Comparison of ENCODE assay signal across 25 mouse cellular contexts in the genomic region with DNA sequence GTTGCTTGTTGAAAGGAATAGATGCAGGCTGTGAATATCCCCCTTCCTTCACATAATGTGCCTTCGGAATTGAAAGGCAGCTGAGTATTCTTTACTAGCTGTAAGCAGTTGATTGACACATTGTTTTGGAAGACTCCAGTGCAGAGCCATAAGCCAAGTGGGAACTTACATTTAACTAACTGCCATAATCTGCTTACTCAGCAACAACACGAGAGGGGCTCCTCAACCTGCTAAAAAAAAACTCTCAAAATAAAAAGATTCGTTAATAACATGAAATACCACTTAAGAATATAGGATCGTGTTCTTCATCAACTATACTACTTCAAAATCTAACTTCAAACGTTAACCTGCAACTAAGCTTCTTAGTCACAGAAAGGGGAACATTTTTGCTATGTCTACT. TPM values are rescaled to one million over a fixed set of nuclear protein-coding genes. Genes with fewer than 3 reads are reported as not detected.
DNase-seq lines count a peak whose midpoint lies in the region; ATAC-seq and TF ChIP-seq lines count a peak whose summit lies in the region.
"Had no signal": no experiment of that assay in that cellular context is flagged by ENCODE, and none has a peak within 500 bp of the region (broad histone marks: within the 10 kb centered on the region; RNA-seq: fewer than 3 reads in every experiment).

No protein-coding gene starts in this region.

- peak overlapping the region; percentile 14; the same call in 1 of the 2 replicates for H3K4me2 ChIP-seq in embryonic facial prominence, embryonic 13.5 days
- peak overlapping the region; percentile 32 for H3K4me2 ChIP-seq in hindbrain, embryonic 15.5 days
- H3K4me2 ChIP-seq in hindbrain, embryonic 11.5 days (replicated peaks; ENCODE audit: low read depth, low read length), result no peak overlapping the region
- peak overlapping the region; percentile 42 for H3K4me2 ChIP-seq in hindbrain, postnatal 0 days (ENCODE audit: low read depth, low read length)
- no peak overlapping the region for H3K4me2 ChIP-seq in kidney, embryonic 15.5 days
- H3K4me2 ChIP-seq: heart, embryonic 12.5 days; limb, embryonic 15.5 days; lung, embryonic 14.5 days had no signal

- WGBS in embryonic facial prominence, embryonic 13.5 days, result 67% methylated on average over 5 of the region's 5 CpGs
- 71% methylated on average over 5 of the region's 5 CpGs for WGBS in embryonic facial prominence, embryonic 10.5 days
- 75% methylated on average over 5 of the region's 5 CpGs for WGBS in hindbrain, embryonic 15.5 days
- WGBS in hindbrain, embryonic 11.5 days, result 79% methylated on average over 5 of the region's 5 CpGs
- WGBS in hindbrain, postnatal 0 days, result 59% methylated on average over 5 of the region's 5 CpGs
- 75% methylated on average over 5 of the region's 5 CpGs for WGBS in kidney, embryonic 15.5 days

- H3K36me3 ChIP-seq in embryonic facial prominence, embryonic 13.5 days, result no peaks in the 10 kb centered on the region
- H3K36me3 ChIP-seq in embryonic facial prominence, embryonic 10.5 days (replicated peaks), result no peaks in the 10 kb centered on the region
- H3K36me3 ChIP-seq in hindbrain, embryonic 15.5 days, result no peaks in the 10 kb centered on the region
- no peaks in the 10 kb centered on the region for H3K36me3 ChIP-seq in hindbrain, embryonic 11.5 days (ENCODE audit: control insufficient read depth, insufficient read depth, low read length)
- no peaks in the 10 kb centered on the region for H3K36me3 ChIP-seq in ES-E14 (ENCODE audit: control insufficient read depth, insufficient read depth, low read length, poor library complexity, severe bottlenecking)
- no peaks in the 10 kb centered on the region for H3K36me3 ChIP-seq in hindbrain, postnatal 0 days (ENCODE audit: insufficient read depth, low read length)
- no peaks in the 10 kb centered on the region for H3K36me3 ChIP-seq in kidney, embryonic 15.5 days
- H3K36me3 ChIP-seq: forebrain, embryonic 10.5 days; heart, embryonic 12.5 days; limb, embryonic 15.5 days had no signal

- no peak overlapping the region for H3K4me3 ChIP-seq in embryonic facial prominence, embryonic 13.5 days
- H3K4me3 ChIP-seq in embryonic facial prominence, embryonic 10.5 days, result no peak overlapping the region
- H3K4me3 ChIP-seq in hindbrain, embryonic 15.5 days, result peak overlapping the region; percentile 28
- H3K4me3 ChIP-seq in hindbrain, embryonic 11.5 days (ENCODE audit: low read depth, low read length), result no peak overlapping the region
- no peak overlapping the region for H3K4me3 ChIP-seq in ES-E14 (ENCODE audit: insufficient read depth in 1 of 2, low read depth in 1 of 2, low read length in 2 of 2, poor library complexity in 1 of 2, severe bottlenecking in 1 of 2)
- peak overlapping the region; percentile 24 for H3K4me3 ChIP-seq in hindbrain, postnatal 0 days (ENCODE audit: low read length)
- no peak overlapping the region for H3K4me3 ChIP-seq in kidney, embryonic 15.5 days (replicated peaks)
- H3K4me3 ChIP-seq: forebrain, embryonic 10.5 days; heart, embryonic 12.5 days; limb, embryonic 15.5 days had no signal

- no peak for TF ChIP-seq CTCF in hindbrain, postnatal 0 days (IDR thresholded peaks at IDR 0.05; ENCODE audit: low read depth)

- no peak overlapping the region for H3K9ac ChIP-seq in embryonic facial prominence, embryonic 13.5 days
- no peak overlapping the region for H3K9ac ChIP-seq in hindbrain, embryonic 15.5 days
- no peak overlapping the region for H3K9ac ChIP-seq in hindbrain, embryonic 11.5 days (ENCODE audit: low read depth, low read length)
- no peak overlapping the region for H3K9ac ChIP-seq in ES-E14 (ENCODE audit: insufficient read depth, low read depth, low read length, poor library complexity, severe bottlenecking)
- no peak overlapping the region for H3K9ac ChIP-seq in hindbrain, postnatal 0 days (replicated peaks; ENCODE audit: low read length)
- no peak overlapping the region for H3K9ac ChIP-seq in kidney, embryonic 15.5 days
- H3K9ac ChIP-seq: heart, embryonic 12.5 days; limb, embryonic 15.5 days; liver, embryonic 14.5 days; lung, embryonic 14.5 days had no signal

- no peak for DNase-seq in embryonic facial prominence, embryonic 10.5 days (ENCODE audit: low spot score)
- DNase-seq in hindbrain, embryonic 11.5 days (ENCODE audit: low spot score), result no peak
- DNase-seq in ES-E14 (ENCODE audit: low read depth, low spot score), result no peak
- DNase-seq in hindbrain, postnatal 0 days (ENCODE audit: low spot score), result no peak
- no peak for DNase-seq in heart, adult 18-20 months
- DNase-seq: cerebellum, adult 8-10 months; cerebellum, postnatal 36 days; gastrocnemius, postnatal 14 days; heart, adult 11 months; heart, postnatal 10 days; kidney, postnatal 36 days; left cerebral cortex, postnatal 4 days; lung, embryonic 14.5 days; thymus, postnatal 14 days had no signal

- in situ Hi-C loops in ES-E14 (cut with MboI; ENCODE audit: low sequenced_read_pairs in 2 of 2, unreplicated experiment in 2 of 2), result no loop called here

- H3K4me1 ChIP-seq in embryonic facial prominence, embryonic 13.5 days, result no peaks in the 10 kb centered on the region
- 0 out of 2 replicates have a peak, but pooled peaks cover 4% of the 10 kb centered on the region for H3K4me1 ChIP-seq in embryonic facial prominence, embryonic 10.5 days
- peaks cover 7% of the 10 kb centered on the region; the same call in 1 of the 2 replicates for H3K4me1 ChIP-seq in hindbrain, embryonic 15.5 days (replicated peaks)
- H3K4me1 ChIP-seq in hindbrain, embryonic 11.5 days (replicated peaks; ENCODE audit: control insufficient read depth, insufficient read depth, low read length), result no peaks in the 10 kb centered on the region
- no peaks in the 10 kb centered on the region for H3K4me1 ChIP-seq in ES-E14 (ENCODE audit: control insufficient read depth in 2 of 2, insufficient read depth in 2 of 2, low read length in 2 of 2, poor library complexity in 1 of 2)
- no peaks in the 10 kb centered on the region for H3K4me1 ChIP-seq in hindbrain, postnatal 0 days (ENCODE audit: insufficient read depth, low read length)
- H3K4me1 ChIP-seq in kidney, embryonic 15.5 days, result 0 out of 2 replicates have a peak, but pooled peaks cover 5% of the 10 kb centered on the region
- H3K4me1 ChIP-seq: heart, embryonic 12.5 days had no signal

- H3K27ac ChIP-seq in embryonic facial prominence, embryonic 13.5 days, result no peak overlapping the region
- no peak overlapping the region for H3K27ac ChIP-seq in embryonic facial prominence, embryonic 10.5 days (replicated peaks)
- no peak overlapping the region for H3K27ac ChIP-seq in hindbrain, embryonic 15.5 days (replicated peaks)
- H3K27ac ChIP-seq in hindbrain, embryonic 11.5 days (ENCODE audit: low read depth, low read length), result no peak overlapping the region
- H3K27ac ChIP-seq in ES-E14 (ENCODE audit: insufficient read depth, low read depth, low read length, poor library complexity, severe bottlenecking), result no peak overlapping the region
- no peak overlapping the region for H3K27ac ChIP-seq in hindbrain, postnatal 0 days
- no peak overlapping the region for H3K27ac ChIP-seq in kidney, embryonic 15.5 days
- H3K27ac ChIP-seq: forebrain, embryonic 10.5 days; limb, embryonic 15.5 days; liver, embryonic 14.5 days had no signal

- no peak for ATAC-seq in embryonic facial prominence, embryonic 13.5 days (ENCODE audit: insufficient number of reproducible peaks, insufficient read depth, low FRiP score, low TSS enrichment, low read depth)
- ATAC-seq in hindbrain, embryonic 15.5 days (ENCODE audit: low FRiP score, low read depth), result no peak
- ATAC-seq in hindbrain, embryonic 11.5 days (ENCODE audit: low FRiP score), result no peak
- ATAC-seq in hindbrain, postnatal 0 days, result no peak
- no peak for ATAC-seq in kidney, embryonic 15.5 days (replicated peaks; ENCODE audit: low FRiP score)
- ATAC-seq: intestine, postnatal 0 days had no signal

- no peaks in the 10 kb centered on the region for H3K9me3 ChIP-seq in embryonic facial prominence, embryonic 13.5 days
- no peaks in the 10 kb centered on the region for H3K9me3 ChIP-seq in embryonic facial prominence, embryonic 10.5 days
- H3K9me3 ChIP-seq in hindbrain, embryonic 15.5 days, result no peaks in the 10 kb centered on the region
- no peaks in the 10 kb centered on the region for H3K9me3 ChIP-seq in hindbrain, embryonic 11.5 days (ENCODE audit: control insufficient read depth, low read length)
- no peaks in the 10 kb centered on the region for H3K9me3 ChIP-seq in ES-E14 (ENCODE audit: control insufficient read depth, insufficient read depth, low read depth, low read length)
- H3K9me3 ChIP-seq in hindbrain, postnatal 0 days (ENCODE audit: low read length), result no peaks in the 10 kb centered on the region
- H3K9me3 ChIP-seq in kidney, embryonic 15.5 days (replicated peaks), result no peaks in the 10 kb centered on the region
- H3K9me3 ChIP-seq: forebrain, embryonic 10.5 days; heart, embryonic 12.5 days; limb, embryonic 15.5 days had no signal

- H3K27me3 ChIP-seq in embryonic facial prominence, embryonic 13.5 days, result no peaks in the 10 kb centered on the region
- no peaks in the 10 kb centered on the region for H3K27me3 ChIP-seq in embryonic facial prominence, embryonic 10.5 days (replicated peaks; ENCODE audit: low read depth, poor library complexity, severe bottlenecking)
- H3K27me3 ChIP-seq in hindbrain, embryonic 15.5 days, result no peaks in the 10 kb centered on the region
- no peaks in the 10 kb centered on the region for H3K27me3 ChIP-seq in hindbrain, embryonic 11.5 days (ENCODE audit: control insufficient read depth, insufficient read depth, low read length)
- no peaks in the 10 kb centered on the region for H3K27me3 ChIP-seq in hindbrain, postnatal 0 days (ENCODE audit: insufficient read depth, low read length)
- no peaks in the 10 kb centered on the region for H3K27me3 ChIP-seq in kidney, embryonic 15.5 days
- H3K27me3 ChIP-seq: heart, embryonic 12.5 days; limb, embryonic 15.5 days had no signal

TF ChIP-seq in ES-E14, 5 proteins besides CTCF, POLR2A, EP300 and RAD21:
- TF ChIP-seq MAFK (IDR thresholded peaks at IDR 0.05; ENCODE audit: insufficient read depth, low read depth, low read length) (peak; percentile 68; the same call in 1 of the 2 replicates), HCFC1 (IDR thresholded peaks at IDR 0.05; ENCODE audit: borderline replicate concordance, insufficient read depth, low read length) (no peak), ZC3H11A (IDR thresholded peaks at IDR 0.05; ENCODE audit: borderline replicate concordance, low read depth, low read length) (no peak)

RNA-seq across cellular contexts. Expression of a gene that starts 1.5 kb away (rescaled TPM):
- polyA plus RNA-seq in embryonic facial prominence, embryonic 13.5 days (2015; fragmentation: Nextera tagmentation; extraction: Ambion mirVana), result 0.98 and 2.1 TPM in 2 replicates
- polyA plus RNA-seq in embryonic facial prominence, embryonic 10.5 days (2016; fragmentation: Nextera tagmentation; extraction: Ambion mirVana), result 0.11 and 0.21 TPM in 2 replicates
- polyA plus RNA-seq in hindbrain, embryonic 15.5 days (2015; fragmentation: Nextera tagmentation; extraction: Ambion mirVana), result 8.0 and 9.6 TPM in 2 replicates
- polyA plus RNA-seq in hindbrain, embryonic 11.5 days (2014; fragmentation: Nextera tagmentation; extraction: Ambion mirVana), result 1.2 and 1.6 TPM in 2 replicates
- not detected in 2 replicates for total RNA-seq in ES-E14 (2012; rRNA removed)
- total RNA-seq in hindbrain, postnatal 0 days (2014; rRNA removed), result 10.6 and 10.9 TPM in 2 replicates
- 8.2 and 10.4 TPM in 2 replicates for polyA plus RNA-seq in hindbrain, postnatal 0 days (2015; fragmentation: Nextera tagmentation; extraction: Ambion mirVana)
- 0.06 and 0.09 TPM in 2 replicates for polyA plus RNA-seq in kidney, embryonic 15.5 days (2015; fragmentation: Nextera tagmentation; extraction: Ambion mirVana)
- under 1 TPM in 1 of 2 experiments, not detected in 1; 0.05 TPM for total RNA-seq in heart, adult 18-20 months (2021)
- total RNA-seq: gastrocnemius, postnatal 14 days; megakaryocyte, adult 5-6 weeks; monocyte, adult 5-6 weeks had no signal
- polyA plus RNA-seq: kidney, embryonic 14.5 days; liver, embryonic 14.5 days had no signal

Comparison
In these comparisons a context has a peak if more than half of its experiments do, and no peak if none do; other contexts are left out.
1. H3K4me2 ChIP-seq: peak in embryonic facial prominence, embryonic 13.5 days (single experiment), hindbrain, embryonic 15.5 days (single experiment) and hindbrain, postnatal 0 days (single experiment); none in hindbrain, embryonic 11.5 days (single experiment) and kidney, embryonic 15.5 days (single experiment).
2. H3K4me3 ChIP-seq: peak in hindbrain, embryonic 15.5 days (single experiment) and hindbrain, postnatal 0 days (single experiment); none in embryonic facial prominence, embryonic 13.5 days (single experiment), embryonic facial prominence, embryonic 10.5 days (single experiment), hindbrain, embryonic 11.5 days (single experiment), ES-E14 (0 of 2) and kidney, embryonic 15.5 days (single experiment).